Mouse (Mus musculus): ENCODE measurements around the gene Lzts2. TPM values are rescaled to one million over a fixed set of nuclear protein-coding genes. Genes with fewer than 3 reads are reported as not detected.

Gene Lzts2
- polyA plus RNA-seq, 1 experiment from 2014 or later = 29.1 TPM

- peak overlapping the region; percentile 91 for H3K4me3 ChIP-seq
- 27% methylated on average over 9 of the region's 9 CpGs for WGBS
- peak overlapping the region; percentile 92 for H3K4me2 ChIP-seq
- H3K27ac ChIP-seq (replicated peaks) = peak overlapping the region; percentile 81; the same call in 1 of the 2 replicates
- H3K36me3 ChIP-seq = peaks cover 13% of the 10 kb centered on the region
- H3K9ac ChIP-seq = peak overlapping the region; percentile 95
- peaks cover 43% of the 10 kb centered on the region for H3K4me1 ChIP-seq (replicated peaks)
- no peaks in the 10 kb centered on the region for H3K9me3 ChIP-seq
- H3K27me3 ChIP-seq = no peaks in the 10 kb centered on the region
- ATAC-seq (ENCODE audit: low read depth) = no peak
Observed at GRCm38 (mm10) chr19:44988321-44988720, 25.9 kb upstream of the Lzts2 start.

- H3K4me1 ChIP-seq (replicated peaks) = peaks cover 43% of the 10 kb centered on the region
- under 1% methylated on average over 54 of the region's 58 CpGs for WGBS
- H3K27me3 ChIP-seq = no peaks in the 10 kb centered on the region
- H3K27ac ChIP-seq (replicated peaks) = peak within 1 kb of the TSS; percentile 81
- H3K9ac ChIP-seq = peak within 1 kb of the TSS; percentile 95
- H3K36me3 ChIP-seq = peaks cover 17% of the 10 kb centered on the region
- no peaks in the 10 kb centered on the region for H3K9me3 ChIP-seq
- ATAC-seq (ENCODE audit: low read depth) = peak; percentile 88
- peak within 1 kb of the TSS; percentile 92 for H3K4me2 ChIP-seq
- peak within 1 kb of the TSS; percentile 91 for H3K4me3 ChIP-seq
Observed at GRCm38 (mm10) chr19:44988831-44989566, 25.2 kb upstream of the Lzts2 start, which contains the start of gene Sema4g. Sema4g (plus strand) TSS chr19:44989101.

- Histone ChIP-seq H3K36me3 (peaks cover 24% of the 10 kb centered on the region), H3K4me1 (replicated peaks) (peaks cover 43% of the 10 kb centered on the region), H3K9me3 (no peaks in the 10 kb centered on the region), H3K9ac (peak overlapping the region; percentile 95), H3K4me2 (peak overlapping the region; percentile 92), H3K27me3 (no peaks in the 10 kb centered on the region), H3K4me3 (peak overlapping the region; percentile 91), H3K27ac (replicated peaks) (peak overlapping the region; percentile 81)
- whole genome bisulfite sequencing = 4% methylated on average over 22 of the region's 22 CpGs
- ATAC-seq (ENCODE audit: low read depth) = peak; percentile 37
Observed at GRCm38 (mm10) chr19:44989567-44990495, 24.4 kb upstream of the Lzts2 start.

GRCm38 (mm10) chr19:44991031-44991430 is 23.2 kb upstream of the Lzts2 start:
- Histone ChIP-seq H3K4me3 (peak overlapping the region; percentile 91), H3K9ac (peak overlapping the region; percentile 95), H3K4me1 (replicated peaks) (peaks cover 43% of the 10 kb centered on the region), H3K4me2 (peak overlapping the region; percentile 92), H3K27me3 (no peaks in the 10 kb centered on the region), H3K9me3 (no peaks in the 10 kb centered on the region), H3K27ac (replicated peaks) (peak overlapping the region; percentile 64), H3K36me3 (peaks cover 32% of the 10 kb centered on the region)
- ATAC-seq (ENCODE audit: low read depth) = no peak
- WGBS = 72% methylated on average over 8 of the region's 8 CpGs

- Histone ChIP-seq H3K27ac (replicated peaks) (peak overlapping the region; percentile 64; the same call in 1 of the 2 replicates), H3K9ac (no peak overlapping the region), H3K9me3 (no peaks in the 10 kb centered on the region), H3K27me3 (no peaks in the 10 kb centered on the region), H3K4me2 (peak overlapping the region; percentile 92; the same call in 1 of the 2 replicates), H3K36me3 (peaks cover 43% of the 10 kb centered on the region), H3K4me1 (replicated peaks) (peaks cover 43% of the 10 kb centered on the region), H3K4me3 (no peak overlapping the region)
- 64% methylated on average over 7 of the region's 7 CpGs for WGBS
- ATAC-seq (ENCODE audit: low read depth) = no peak
Observed at GRCm38 (mm10) chr19:44992246-44992645, 22.0 kb upstream of the Lzts2 start.

GRCm38 (mm10) chr19:44992712-44993111 is 21.5 kb upstream of the Lzts2 start:
- WGBS = 53% methylated on average over 7 of the region's 7 CpGs
- Histone ChIP-seq H3K4me3 (no peak overlapping the region), H3K27me3 (no peaks in the 10 kb centered on the region), H3K4me2 (no peak overlapping the region), H3K27ac (replicated peaks) (no peak overlapping the region), H3K9ac (no peak overlapping the region), H3K9me3 (no peaks in the 10 kb centered on the region), H3K4me1 (replicated peaks) (peaks cover 43% of the 10 kb centered on the region), H3K36me3 (peaks cover 47% of the 10 kb centered on the region)
- ATAC-seq (ENCODE audit: low read depth) = no peak

- H3K4me2 ChIP-seq = no peak overlapping the region
- peaks cover 92% of the 10 kb centered on the region for H3K36me3 ChIP-seq
- no peak overlapping the region for H3K9ac ChIP-seq
- no peaks in the 10 kb centered on the region for H3K9me3 ChIP-seq
- peaks cover 2% of the 10 kb centered on the region; the same call in 1 of the 2 replicates for H3K4me1 ChIP-seq (replicated peaks)
- 0 out of 2 replicates have a peak, but pooled peaks have one; percentile 33 for ATAC-seq (ENCODE audit: low read depth)
- H3K27ac ChIP-seq (replicated peaks) = no peak overlapping the region
- no peak overlapping the region for H3K4me3 ChIP-seq
- no peaks in the 10 kb centered on the region for H3K27me3 ChIP-seq
- 85% methylated on average over 11 of the region's 11 CpGs for WGBS
Observed at GRCm38 (mm10) chr19:44997786-44998185, 16.4 kb upstream of the Lzts2 start.

- H3K27me3 ChIP-seq = no peaks in the 10 kb centered on the region
- H3K9me3 ChIP-seq = no peaks in the 10 kb centered on the region
- peaks cover 94% of the 10 kb centered on the region for H3K36me3 ChIP-seq
- H3K27ac ChIP-seq (replicated peaks) = no peak overlapping the region
- WGBS = 85% methylated on average over 8 of the region's 8 CpGs
- H3K9ac ChIP-seq = no peak overlapping the region
- peaks cover 8% of the 10 kb centered on the region for H3K4me1 ChIP-seq (replicated peaks)
- no peak overlapping the region for H3K4me3 ChIP-seq
- no peak for ATAC-seq (ENCODE audit: low read depth)
- no peak overlapping the region for H3K4me2 ChIP-seq
Observed at GRCm38 (mm10) chr19:44999647-45000046, 14.6 kb upstream of the Lzts2 start.

- Histone ChIP-seq H3K4me3 (no peak overlapping the region), H3K9me3 (no peaks in the 10 kb centered on the region), H3K4me2 (no peak overlapping the region), H3K9ac (no peak overlapping the region), H3K36me3 (peaks cover 74% of the 10 kb centered on the region), H3K27ac (replicated peaks) (no peak overlapping the region), H3K4me1 (replicated peaks) (peaks cover 25% of the 10 kb centered on the region), H3K27me3 (no peaks in the 10 kb centered on the region)
- ATAC-seq (ENCODE audit: low read depth) = no peak
- 64% methylated on average over 3 of the region's 3 CpGs for WGBS
Observed at GRCm38 (mm10) chr19:45002301-45002700, 11.9 kb upstream of the Lzts2 start.

- 88% methylated on average over 7 of the region's 7 CpGs for WGBS
- H3K4me1 ChIP-seq (replicated peaks) = peaks cover 42% of the 10 kb centered on the region
- no peaks in the 10 kb centered on the region for H3K27me3 ChIP-seq
- no peak overlapping the region for H3K4me2 ChIP-seq
- peaks cover 63% of the 10 kb centered on the region for H3K36me3 ChIP-seq
- H3K27ac ChIP-seq (replicated peaks) = no peak overlapping the region
- H3K4me3 ChIP-seq = no peak overlapping the region
- ATAC-seq (ENCODE audit: low read depth) = no peak
- no peak overlapping the region for H3K9ac ChIP-seq
- no peaks in the 10 kb centered on the region for H3K9me3 ChIP-seq
Observed at GRCm38 (mm10) chr19:45003740-45004516, 10.3 kb upstream of the Lzts2 start.

GRCm38 (mm10) chr19:45005444-45005843 is 8.8 kb upstream of the Lzts2 start, which contains the start of gene Twnk:
Twnk (plus strand) TSS chr19:45005663.
- Histone ChIP-seq H3K4me1 (replicated peaks) (peaks cover 45% of the 10 kb centered on the region), H3K27ac (replicated peaks) (peak within 1 kb of the TSS; percentile 79), H3K9me3 (no peaks in the 10 kb centered on the region), H3K4me2 (peak within 1 kb of the TSS; percentile 77), H3K9ac (peak within 1 kb of the TSS; percentile 83), H3K36me3 (peaks cover 58% of the 10 kb centered on the region), H3K4me3 (peak within 1 kb of the TSS; percentile 81), H3K27me3 (no peaks in the 10 kb centered on the region)
- WGBS = 10% methylated on average over 16 of the region's 16 CpGs
- no peak for ATAC-seq (ENCODE audit: low read depth)

All from neural tube, embryonic 13.5 days (tissue).